Mouse (Mus musculus) gastrocnemius, postnatal 4 days (tissue): ENCODE data around the gene Uqcr10. TPM values are rescaled to one million over a fixed set of nuclear protein-coding genes. Genes with fewer than 3 reads are reported as not detected.
A peak's percentile ranks its signal among the peaks of the same experiment; 100 is the strongest.

Experiments used
- DNase-seq, 2 experiments: peaks; one replicate each; pipeline ENCODE4 v3.0.0; 2021 to 2022; ENCODE audit warnings: low spot score in 2 of 2, mixed read lengths in 2 of 2
- long read RNA-seq, 2 experiments: library from polyadenylated mRNA; stranded (forward); transcript quantifications; one replicate each; pipeline ENCODE4 v2.0.0; 2021
- total RNA-seq, 2 experiments: library from RNA; stranded (reverse); gene quantifications; 2 replicates each; pipeline ENCODE4 v1.2.3; 2021

Uqcr10 gene
- 100 to 1,000 TPM; 632 to 697 TPM for total RNA-seq
- long read RNA-seq, experiment 1, transcript Uqcr10-201 (2 exons, 434 nt): major isoform, 233 of 249 reads
- long read RNA-seq, experiment 1, transcript Uqcr10-203 (3 exons, 510 nt): minor isoform, 11 of 249 reads
- long read RNA-seq, experiment 1, partial matches to known transcripts: 0 of 249 reads
- long read RNA-seq, experiment 1, other reads (novel, unspliced or antisense): 5 of 249 reads
- long read RNA-seq, experiment 2, transcript Uqcr10-201 (2 exons, 434 nt): major isoform, 242 of 250 reads
- long read RNA-seq, experiment 2, partial matches to known transcripts: 0 of 250 reads
- long read RNA-seq, experiment 2, other reads (novel, unspliced or antisense): 5 of 250 reads

DNA sequence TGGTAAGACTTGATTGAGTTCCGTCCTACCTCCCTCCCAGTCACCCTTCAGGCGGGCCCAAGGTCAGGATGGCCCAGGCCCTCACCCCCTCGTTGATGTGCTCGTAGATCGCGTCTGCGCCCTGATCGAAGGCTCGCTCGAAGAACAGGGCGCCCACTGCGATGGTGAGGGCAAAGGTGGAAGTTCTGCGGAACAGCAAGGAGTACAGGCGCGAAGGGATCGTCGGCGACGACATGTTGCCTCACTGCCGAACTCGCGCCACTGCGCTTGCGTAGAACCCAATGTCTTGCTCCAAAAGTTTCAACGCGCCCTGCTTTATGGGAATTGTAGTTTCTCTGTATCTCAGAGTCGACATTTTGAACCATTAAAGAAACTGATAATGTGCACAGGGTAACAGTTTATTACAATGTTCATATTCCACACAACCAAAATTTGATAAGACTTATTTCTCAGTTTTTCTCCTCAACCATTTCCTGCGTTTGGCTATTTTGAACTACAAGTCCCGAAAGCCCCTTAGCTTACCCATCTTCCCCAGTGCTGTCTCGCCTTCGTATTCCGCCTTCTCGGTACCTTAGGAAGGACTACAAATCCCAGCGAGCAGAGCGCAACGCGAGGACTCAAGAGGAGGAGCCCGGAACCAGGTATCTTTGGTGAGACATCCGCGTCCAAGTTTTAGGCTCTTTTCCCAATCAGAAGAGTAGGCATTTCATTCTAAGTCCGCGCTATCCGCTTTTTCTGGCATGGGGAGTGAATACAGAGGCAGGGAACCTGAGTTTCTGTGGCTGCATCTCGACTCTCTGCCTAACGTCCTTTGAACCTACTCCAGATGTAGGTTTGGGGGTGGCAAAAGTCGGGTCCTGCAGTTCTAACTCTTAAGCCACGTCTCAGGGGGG, at the start of gene Uqcr10, which contains the start of gene Zmat5:
Gene Uqcr10, minus strand, starts transcription at position 271 of the 893 bp plus-strand sequence.
Gene Zmat5, plus strand, starts transcription at position 607 of the 893 bp plus-strand sequence.
- DNase-seq: peak; percentile 82 to 94

DNA sequence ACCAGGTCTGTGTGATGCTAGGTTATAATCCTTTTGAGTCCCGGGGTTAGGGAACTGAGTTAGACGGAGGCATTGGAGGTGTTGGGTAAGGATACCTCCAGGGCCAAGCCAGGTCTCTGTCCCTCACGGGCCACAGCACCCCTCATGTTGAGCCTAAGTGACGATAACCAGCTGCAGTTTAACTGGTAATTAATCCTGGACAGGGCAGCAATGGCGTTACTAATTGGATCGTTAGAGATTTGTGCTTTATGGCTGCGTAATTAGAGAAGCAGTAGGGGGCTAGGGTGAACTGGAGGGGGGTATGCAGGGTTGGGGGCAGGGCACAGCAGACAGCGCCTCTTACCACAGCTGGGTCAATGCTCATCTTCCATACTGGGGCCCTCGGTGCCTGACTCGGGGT, 48.7 kb upstream of the Uqcr10 start:
- DNase-seq: no peak

GRCm38 (mm10) chr11:4750263-4750662, 46.1 kb upstream of the Uqcr10 start:
- peak in 1 of 2 experiments; percentile 76 for DNase-seq

DNA sequence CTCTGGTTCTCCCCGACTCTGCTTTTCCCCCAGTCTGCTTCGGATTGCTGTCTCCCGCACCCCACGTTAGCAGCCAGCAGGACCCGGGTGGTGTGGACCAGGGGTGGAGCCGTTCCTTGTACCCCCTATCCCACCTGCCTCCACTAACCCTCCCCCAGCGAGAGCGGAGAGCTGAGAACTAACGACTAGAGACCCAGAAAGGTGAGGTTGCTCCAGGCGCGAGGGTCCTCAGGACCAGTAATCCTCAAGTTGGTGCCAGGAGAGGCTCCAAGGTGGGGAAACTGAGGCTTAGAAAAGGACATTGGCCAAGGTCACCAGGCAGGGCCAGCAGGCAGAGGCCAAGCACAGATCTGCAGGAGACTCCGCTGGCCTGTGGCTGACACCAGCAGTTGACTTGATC, 43.1 kb upstream of the Uqcr10 start:
- no peak for DNase-seq

DNA sequence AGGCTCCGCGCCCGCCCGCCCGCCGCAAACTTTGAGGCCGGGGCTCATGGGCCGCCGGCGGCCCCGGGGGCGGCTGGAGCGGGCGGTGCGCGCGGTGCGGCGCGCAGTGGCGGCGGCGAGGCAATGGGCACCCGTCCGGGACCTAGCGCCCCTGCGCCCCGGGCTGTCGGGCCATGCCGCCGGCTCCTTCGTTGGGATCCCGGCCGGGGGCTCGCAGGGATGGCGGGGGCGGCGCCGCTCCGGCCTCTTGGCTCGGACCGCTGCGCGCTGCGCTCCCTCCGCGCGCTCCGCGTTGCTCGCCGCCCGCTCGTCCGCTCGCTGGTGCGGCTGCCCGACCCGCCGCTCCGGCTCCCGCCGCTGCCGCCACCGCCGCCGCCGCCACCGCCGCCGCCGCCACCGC, 42.6 kb upstream of the Uqcr10 start, which contains the start of gene Cabp7:
Gene Cabp7, minus strand, starts transcription at position 46 of the 400 bp plus-strand sequence.
- no peak for DNase-seq

- no peak for DNase-seq
These were observed 41.8 kb upstream of the Uqcr10 start for GRCm38 (mm10) chr11:4745969-4746368.

GRCm38 (mm10) chr11:4744691-4745090, 40.5 kb upstream of the Uqcr10 start:
- no peak for DNase-seq

GRCm38 (mm10) chr11:4740785-4741184, 36.6 kb upstream of the Uqcr10 start:
- DNase-seq: no peak

GRCm38 (mm10) chr11:4738719-4739118, 34.6 kb upstream of the Uqcr10 start:
- DNase-seq: no peak

DNA sequence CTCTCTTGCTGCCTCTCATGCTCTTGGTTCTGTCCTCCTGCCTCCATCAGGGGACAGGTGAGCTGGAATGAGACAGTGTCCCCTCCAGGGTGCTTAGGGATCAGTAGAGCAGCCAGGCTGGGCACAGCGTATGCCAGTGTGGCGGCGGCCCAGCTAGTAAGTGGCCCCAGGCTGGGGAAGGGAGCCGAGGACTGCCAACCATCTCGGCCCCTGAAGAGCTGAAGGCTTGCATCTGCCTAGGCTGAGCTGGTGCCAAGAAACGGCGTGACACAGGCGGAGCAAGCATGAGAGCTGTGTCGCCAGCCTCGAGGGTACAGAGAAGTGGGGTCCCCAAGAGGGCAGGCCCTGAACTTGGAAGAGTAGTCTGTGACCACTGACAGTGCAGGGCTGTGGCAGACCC, 33.5 kb upstream of the Uqcr10 start:
- no peak for DNase-seq

GRCm38 (mm10) chr11:4736355-4736754, 32.2 kb upstream of the Uqcr10 start:
- no peak for DNase-seq

DNA sequence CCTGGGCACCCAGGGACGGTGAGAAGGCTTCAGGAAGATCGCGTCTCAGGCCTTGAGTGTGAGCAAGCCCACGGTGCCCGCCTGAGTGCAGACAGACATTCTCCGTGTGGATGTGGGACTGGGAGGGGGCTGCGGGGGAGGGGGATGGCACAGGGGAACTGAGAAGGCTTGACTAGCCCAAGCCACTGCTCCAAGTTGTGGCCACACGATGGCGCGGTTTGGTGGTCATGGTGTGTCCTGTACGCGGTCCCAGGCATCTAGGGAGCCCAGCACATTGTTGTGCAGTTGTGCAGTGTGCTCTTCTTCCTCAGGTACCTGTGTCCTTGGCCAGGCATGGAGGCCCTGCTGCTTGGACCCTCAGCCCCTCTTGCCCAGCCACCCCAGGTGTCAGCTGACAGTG, 30.0 kb upstream of the Uqcr10 start:
- DNase-seq: no peak

GRCm38 (mm10) chr11:4731781-4732180, 27.6 kb upstream of the Uqcr10 start:
- no peak for DNase-seq

DNA sequence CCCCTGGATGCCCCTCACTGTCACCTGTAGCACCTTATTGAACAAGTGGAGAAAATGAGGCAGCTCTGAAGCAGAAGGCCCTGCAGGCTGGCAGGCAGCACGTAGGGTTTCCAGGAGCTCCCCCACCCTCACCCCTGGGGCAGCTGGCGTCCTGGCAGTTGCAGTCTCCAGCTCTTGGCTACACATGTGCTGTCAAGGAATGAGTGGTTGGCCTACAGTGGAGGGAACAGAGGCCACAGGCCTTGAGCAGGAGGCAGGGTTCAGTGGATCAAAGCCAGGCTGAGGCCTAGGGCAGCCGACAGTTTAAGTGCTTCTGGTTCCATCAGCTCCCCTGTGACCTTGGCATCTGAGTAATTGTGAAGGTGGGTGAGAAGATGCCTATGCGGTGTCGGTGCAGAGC, 26.8 kb upstream of the Uqcr10 start:
- DNase-seq: no peak

DNA sequence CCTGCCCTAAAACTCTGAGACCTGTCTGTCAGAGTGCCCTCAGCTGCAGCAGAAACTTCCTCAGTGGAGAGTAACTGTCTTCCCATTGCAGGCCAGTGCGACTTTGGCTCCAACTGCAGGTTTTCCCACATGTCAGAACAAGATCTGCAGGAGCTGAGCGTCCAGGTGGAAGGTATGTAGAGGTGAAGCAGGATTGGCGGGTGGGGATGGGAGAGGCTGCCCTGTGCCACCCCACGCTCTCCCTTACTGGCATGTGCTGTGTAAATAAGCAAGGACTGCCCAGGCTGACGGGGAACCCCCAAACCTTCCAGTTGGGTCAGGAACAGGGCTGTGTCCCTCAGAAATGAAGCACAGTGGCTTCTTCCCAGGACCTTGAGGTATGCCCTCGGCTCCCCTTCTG, 26.0 kb upstream of the Uqcr10 start:
- DNase-seq: no peak

GRCm38 (mm10) chr11:4729603-4730002, 25.5 kb upstream of the Uqcr10 start:
- no peak for DNase-seq

DNA sequence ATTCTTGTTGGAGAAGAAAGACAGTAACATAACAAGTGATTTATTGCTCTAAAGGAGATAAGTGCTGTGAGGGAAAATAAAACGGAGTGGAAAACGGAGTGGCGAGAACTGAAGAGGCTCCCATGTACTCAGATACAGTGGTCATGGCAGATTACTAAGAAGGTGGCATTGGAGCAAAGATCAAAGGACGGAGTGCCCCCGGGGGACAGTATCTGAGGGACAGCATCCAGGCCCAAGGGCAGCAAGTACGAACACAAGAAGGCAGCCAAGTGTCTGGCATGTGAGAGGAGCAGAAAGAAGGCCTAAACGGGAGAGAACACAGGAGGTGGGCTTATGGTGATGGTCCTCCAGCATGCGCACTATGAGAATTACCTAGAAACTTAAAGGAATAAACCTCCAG, 17.6 kb upstream of the Uqcr10 start:
- no peak for DNase-seq

DNA sequence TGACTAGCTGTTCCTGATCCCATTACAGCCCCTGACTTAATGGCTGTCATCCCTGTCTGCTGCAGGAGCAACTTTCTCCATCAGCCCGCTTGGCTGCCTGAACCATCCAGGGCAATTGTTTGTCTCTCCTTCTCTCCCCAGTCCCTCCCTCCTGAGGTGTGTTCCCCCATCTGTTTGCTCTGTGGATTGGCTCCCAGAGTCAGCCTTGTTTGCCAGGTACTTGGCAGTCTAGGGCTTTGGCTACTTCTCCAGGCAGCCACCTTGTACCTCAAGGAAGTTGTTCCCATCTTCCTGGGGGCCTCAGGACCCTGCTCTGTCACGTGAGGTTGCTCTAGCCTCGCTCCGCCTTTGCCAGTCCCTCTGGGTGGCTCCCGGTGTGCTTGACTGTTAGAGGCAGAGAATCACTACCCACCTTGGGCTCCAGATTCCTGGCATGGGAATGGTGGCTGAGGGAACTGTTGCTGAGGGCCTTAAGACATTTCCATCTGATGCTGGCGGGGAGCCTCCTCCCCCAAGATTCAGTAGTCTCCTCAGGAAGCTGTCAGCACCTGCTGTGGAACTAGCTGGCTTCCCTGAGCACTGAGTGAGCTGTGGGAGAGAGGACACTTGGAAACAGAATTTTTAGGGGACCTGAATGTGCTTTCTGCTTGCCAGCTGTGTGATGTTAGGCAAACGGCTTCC, 16.9 kb upstream of the Uqcr10 start:
- no peak for DNase-seq

GRCm38 (mm10) chr11:4720393-4720792, 16.3 kb upstream of the Uqcr10 start:
- no peak for DNase-seq

DNA sequence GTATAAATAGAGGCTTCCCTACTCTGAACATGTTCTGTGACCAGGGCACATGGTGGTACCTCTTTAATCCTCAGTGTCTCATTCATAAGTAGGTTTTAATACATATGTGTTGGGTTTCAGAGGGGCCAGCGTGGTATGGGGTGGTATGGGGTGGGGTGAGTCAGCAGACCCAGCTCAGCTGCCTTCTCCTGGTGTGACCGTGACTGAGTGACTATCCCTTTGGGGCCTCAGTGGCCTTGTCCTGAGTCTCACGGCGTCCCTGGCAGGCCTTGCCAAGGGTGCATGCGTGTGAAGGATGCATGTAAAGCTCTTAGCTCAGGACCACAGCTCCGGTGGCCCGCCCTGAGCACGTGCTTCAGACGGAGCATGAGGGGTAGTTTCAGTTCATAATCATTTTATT, 15.8 kb upstream of the Uqcr10 start:
- no peak for DNase-seq

- no peak for DNase-seq
These were observed 14.4 kb upstream of the Uqcr10 start for GRCm38 (mm10) chr11:4718548-4718947.
